12 mouse cellular contexts compared by ENCODE assay signal in the genomic region with DNA sequence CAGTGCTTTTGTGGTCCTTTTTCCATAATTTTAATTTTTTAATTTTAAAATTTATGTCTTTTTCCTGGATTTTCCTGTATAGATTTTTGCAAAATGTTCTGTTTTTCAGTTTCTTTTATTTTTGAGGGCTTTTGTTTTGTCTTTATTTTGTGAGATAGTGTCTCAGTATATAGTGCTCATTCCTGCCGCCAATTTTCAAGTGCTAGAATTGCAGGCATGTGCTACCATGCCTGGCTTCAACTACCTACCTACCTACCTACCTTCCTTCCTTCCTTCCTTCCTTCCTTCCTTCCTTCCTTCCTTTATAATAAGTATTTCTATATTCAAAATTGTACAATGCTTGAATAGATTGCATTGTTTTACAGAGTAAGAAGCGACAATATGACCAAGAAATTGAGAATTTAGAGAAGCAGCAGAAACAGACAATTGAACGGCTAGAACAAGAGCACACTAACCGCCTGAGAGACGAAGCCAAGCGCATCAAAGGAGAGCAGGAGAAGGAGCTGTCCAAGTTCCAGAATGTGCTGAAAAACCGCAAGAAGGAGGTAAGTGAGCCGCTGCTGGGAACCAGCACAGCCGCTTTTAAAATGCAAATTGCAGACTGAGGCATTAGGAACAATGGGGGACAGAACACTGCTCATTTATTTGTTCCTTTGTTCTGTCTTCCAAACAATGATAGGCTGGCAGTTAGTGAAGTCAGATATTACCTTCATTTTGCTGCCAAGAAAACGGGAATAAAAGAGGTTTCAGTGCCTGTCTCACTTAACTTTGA. TPM values are rescaled to one million over a fixed set of nuclear protein-coding genes. Genes with fewer than 3 reads are reported as not detected.
DNase-seq lines count a peak whose midpoint lies in the region; ATAC-seq and TF ChIP-seq lines count a peak whose summit lies in the region.
"Had no signal": no experiment of that assay in that cellular context is flagged by ENCODE, and none has a peak within 500 bp of the region (broad histone marks: within the 10 kb centered on the region; RNA-seq: fewer than 3 reads in every experiment).

No protein-coding gene starts in this region.

- no peak overlapping the region for H3K4me2 ChIP-seq in forebrain, embryonic 13.5 days
- no peak overlapping the region for H3K4me2 ChIP-seq in midbrain, postnatal 0 days (ENCODE audit: low read depth, low read length, poor library complexity, severe bottlenecking)
- H3K4me2 ChIP-seq: lung, embryonic 15.5 days had no signal

- H3K4me1 ChIP-seq in forebrain, embryonic 13.5 days, result peaks cover 7% of the 10 kb centered on the region
- peaks cover 6% of the 10 kb centered on the region; the same call in 1 of the 2 replicates for H3K4me1 ChIP-seq in forebrain, embryonic 10.5 days
- peaks cover 6% of the 10 kb centered on the region; the same call in 1 of the 2 replicates for H3K4me1 ChIP-seq in hindbrain, embryonic 10.5 days (replicated peaks)
- no peaks in the 10 kb centered on the region for H3K4me1 ChIP-seq in midbrain, postnatal 0 days (ENCODE audit: insufficient read depth, low read length)
- H3K4me1 ChIP-seq in lung, adult 2 months (ENCODE audit: control insufficient read depth, insufficient read depth, low read length), result no peaks in the 10 kb centered on the region
- H3K4me1 ChIP-seq: lung, embryonic 15.5 days had no signal

- no peak for DNase-seq in forebrain, embryonic 10.5 days (ENCODE audit: extremely low spot score, low spot score)
- DNase-seq in Muller cell, postnatal 12 days (ENCODE audit: inconsistent ontology term), result peak; percentile 12
- DNase-seq in hindbrain, embryonic 10.5 days (ENCODE audit: low spot score), result no peak
- peak; percentile 4 for DNase-seq in midbrain, postnatal 0 days (ENCODE audit: low spot score)
- DNase-seq in lung, adult 2 months, result no peak
- no peak for DNase-seq in urinary bladder, adult 2 months (ENCODE audit: low spot score)
- DNase-seq in natural killer cell, adult 2 months (ENCODE audit: low spot score in 2 of 2), result no peak
- DNase-seq: cerebellum, postnatal 10 days; kidney, postnatal 25 days had no signal

- peak; percentile 66 for ATAC-seq in forebrain, embryonic 13.5 days
- no peak for ATAC-seq in midbrain, postnatal 0 days (ENCODE audit: low FRiP score)
- ATAC-seq: intestine, embryonic 16.5 days had no signal

- H3K9me3 ChIP-seq in forebrain, embryonic 13.5 days (replicated peaks), result no peaks in the 10 kb centered on the region
- H3K9me3 ChIP-seq in forebrain, embryonic 10.5 days, result no peaks in the 10 kb centered on the region
- H3K9me3 ChIP-seq in hindbrain, embryonic 10.5 days, result no peaks in the 10 kb centered on the region
- no peaks in the 10 kb centered on the region for H3K9me3 ChIP-seq in midbrain, postnatal 0 days (ENCODE audit: low read length)
- H3K9me3 ChIP-seq: lung, embryonic 15.5 days had no signal

- no peak for TF ChIP-seq CTCF in midbrain, postnatal 0 days (IDR thresholded peaks at IDR 0.05)
- no peak for TF ChIP-seq CTCF in lung, adult 2 months (IDR thresholded peaks at IDR 0.05; ENCODE audit: insufficient read depth, low read length)

- H3K9ac ChIP-seq in forebrain, embryonic 13.5 days, result 0 out of 2 replicates have a peak overlapping the region, but pooled peaks have one; percentile 30
- no peak overlapping the region for H3K9ac ChIP-seq in midbrain, postnatal 0 days (replicated peaks; ENCODE audit: low read length, poor library complexity, severe bottlenecking)
- H3K9ac ChIP-seq: lung, embryonic 15.5 days had no signal

- peaks cover 45% of the 10 kb centered on the region for H3K36me3 ChIP-seq in forebrain, embryonic 13.5 days (ENCODE audit: poor library complexity, severe bottlenecking)
- peaks cover 75% of the 10 kb centered on the region for H3K36me3 ChIP-seq in forebrain, embryonic 10.5 days (replicated peaks)
- peaks cover 66% of the 10 kb centered on the region for H3K36me3 ChIP-seq in hindbrain, embryonic 10.5 days
- peaks cover 9% of the 10 kb centered on the region for H3K36me3 ChIP-seq in midbrain, postnatal 0 days (ENCODE audit: insufficient read depth, low read length)

- no peak overlapping the region for H3K4me3 ChIP-seq in forebrain, embryonic 13.5 days
- no peak overlapping the region for H3K4me3 ChIP-seq in forebrain, embryonic 10.5 days
- no peak overlapping the region for H3K4me3 ChIP-seq in hindbrain, embryonic 10.5 days
- no peak overlapping the region for H3K4me3 ChIP-seq in midbrain, postnatal 0 days (ENCODE audit: low read depth, low read length)
- no peak overlapping the region for H3K4me3 ChIP-seq in lung, adult 2 months (replicated peaks; ENCODE audit: extremely low read depth, low read depth, low read length)
- H3K4me3 ChIP-seq: lung, embryonic 15.5 days had no signal

- H3K27me3 ChIP-seq in forebrain, embryonic 13.5 days, result no peaks in the 10 kb centered on the region
- H3K27me3 ChIP-seq in forebrain, embryonic 10.5 days (ENCODE audit: poor library complexity, severe bottlenecking), result no peaks in the 10 kb centered on the region
- no peaks in the 10 kb centered on the region for H3K27me3 ChIP-seq in hindbrain, embryonic 10.5 days (ENCODE audit: insufficient read depth, poor library complexity, severe bottlenecking)
- H3K27me3 ChIP-seq in midbrain, postnatal 0 days (ENCODE audit: insufficient read depth, low read length), result no peaks in the 10 kb centered on the region
- H3K27me3 ChIP-seq: lung, embryonic 15.5 days had no signal

- peak overlapping the region; percentile 61 for H3K27ac ChIP-seq in forebrain, embryonic 13.5 days
- H3K27ac ChIP-seq in forebrain, embryonic 10.5 days, result no peak overlapping the region
- H3K27ac ChIP-seq in hindbrain, embryonic 10.5 days, result 0 out of 2 replicates have a peak overlapping the region, but pooled peaks have one; percentile 8
- no peak overlapping the region for H3K27ac ChIP-seq in midbrain, postnatal 0 days (ENCODE audit: low read depth, low read length)
- H3K27ac ChIP-seq: lung, embryonic 15.5 days had no signal

- 24% methylated on average over 10 of the region's 10 CpGs for WGBS in forebrain, embryonic 13.5 days
- WGBS in forebrain, embryonic 10.5 days, result 44% methylated on average over 10 of the region's 10 CpGs
- WGBS in hindbrain, embryonic 10.5 days, result 43% methylated on average over 10 of the region's 10 CpGs
- WGBS in midbrain, postnatal 0 days, result 23% methylated on average over 10 of the region's 10 CpGs
- WGBS in lung, adult 2 months, result 65% methylated on average over 10 of the region's 10 CpGs

- TF ChIP-seq POLR2A in lung, adult 2 months (IDR thresholded peaks at IDR 0.05; ENCODE audit: borderline replicate concordance, extremely low read depth, low read depth, low read length), result no peak

RNA-seq across cellular contexts. Expression of a gene that starts 45.6 kb away (rescaled TPM):
- polyA plus RNA-seq in forebrain, embryonic 13.5 days (2015; fragmentation: Nextera tagmentation; extraction: Ambion mirVana), result 7.8 and 9.1 TPM in 2 replicates
- polyA plus RNA-seq in forebrain, embryonic 10.5 days (2016; fragmentation: Nextera tagmentation; extraction: Ambion mirVana), result 8.8 and 10.3 TPM in 2 replicates
- polyA plus RNA-seq in hindbrain, embryonic 10.5 days (2016; fragmentation: Nextera tagmentation; extraction: Ambion mirVana), result 5.1 and 7.8 TPM in 2 replicates
- total RNA-seq in midbrain, postnatal 0 days (2014; rRNA removed), result 19.5 and 33.3 TPM in 2 replicates
- polyA plus RNA-seq in midbrain, postnatal 0 days (2015; fragmentation: Nextera tagmentation; extraction: Ambion mirVana), result 2.7 and 4.0 TPM in 2 replicates
- polyA plus RNA-seq in lung, adult 2 months (2012; rRNA removed), result 11.0 and 18.3 TPM in 2 replicates
- 49.5 and 51.5 TPM in 2 replicates for polyA plus RNA-seq in urinary bladder, adult 2 months (2012; rRNA removed)

Comparison
In these comparisons a context has a peak if more than half of its experiments do, and no peak if none do; other contexts are left out.
1. H3K27ac ChIP-seq: peak in forebrain, embryonic 13.5 days (single experiment) and hindbrain, embryonic 10.5 days (single experiment); none in forebrain, embryonic 10.5 days (single experiment) and midbrain, postnatal 0 days (single experiment).
2. DNase-seq: peak in Muller cell, postnatal 12 days (single experiment) and midbrain, postnatal 0 days (single experiment); none in forebrain, embryonic 10.5 days (single experiment), hindbrain, embryonic 10.5 days (single experiment), lung, adult 2 months (single experiment), urinary bladder, adult 2 months (single experiment) and natural killer cell, adult 2 months (0 of 2).